Mouse (Mus musculus) forebrain, embryonic 15.5 days (tissue): Measurements from ENCODE around the gene Nr3c2. TPM values are rescaled to one million over a fixed set of nuclear protein-coding genes. Genes with fewer than 3 reads are reported as not detected.

Experiments used
- ATAC-seq: fragments of 200-750 bp; cut with Nextera tagmentation; replicated peaks from 2 replicates; pipeline ENCODE4 v1.8.0; 2017; ENCODE audit warnings: mild to moderate bottlenecking, moderate TSS enrichment, moderate library complexity
- H3K27ac ChIP-seq: fragments of 300-500 bp; sonication (generic); replicated peaks from 2 replicates; pipeline ENCODE4 v1.5.1; 2015; ENCODE audit warnings: mild to moderate bottlenecking, inconsistent platforms
- H3K27me3 ChIP-seq: fragments of 300-500 bp; sonication (generic); 2 replicates; pipeline ENCODE4 v1.6.1; 2015; ENCODE audit warnings: inconsistent platforms
- H3K36me3 ChIP-seq: fragments of 300-500 bp; sonication (generic); 2 replicates; pipeline ENCODE4 v1.6.1; 2015; ENCODE audit warnings: mild to moderate bottlenecking, inconsistent platforms
- H3K4me1 ChIP-seq: fragments of 300-500 bp; sonication (generic); 2 replicates; pipeline ENCODE4 v1.6.1; 2015; ENCODE audit warnings: inconsistent platforms
- H3K4me2 ChIP-seq: fragments of 300-500 bp; sonication (generic); replicated peaks from 2 replicates; pipeline ENCODE4 v1.6.1; 2015; ENCODE audit warnings: mild to moderate bottlenecking, inconsistent platforms
- H3K4me3 ChIP-seq: fragments of 300-500 bp; sonication (generic); 2 replicates; pipeline ENCODE4 v1.5.1; 2015; ENCODE audit warnings: mild to moderate bottlenecking, inconsistent platforms
- H3K9ac ChIP-seq: fragments of 300-500 bp; sonication (generic); replicated peaks from 2 replicates; pipeline ENCODE4 v1.6.1; 2015; ENCODE audit warnings: mild to moderate bottlenecking, inconsistent platforms
- H3K9me3 ChIP-seq: fragments of 300-500 bp; sonication (generic); 2 replicates; pipeline ENCODE4 v1.6.1; 2016; ENCODE audit warnings: inconsistent platforms
- WGBS: fragments of 180-500 bp; shearing (Covaris S2); methylation state at CpG from one replicate; pipeline ENCODE4 v1.1.7; 2015; ENCODE audit warnings: mixed read lengths; 5-methylcytosine and 5-hydroxymethylcytosine counted together
- polyA plus RNA-seq: library from polyadenylated mRNA; unstranded; fragments of >200 nt; fragmentation: Nextera tagmentation; extraction: Ambion mirVana; gene quantifications from 2 replicates; pipeline ENCODE4 v1.2.1, GENCODE M21; 2015

Nr3c2 gene
- polyA plus RNA-seq, 1 experiment from 2014 or later, result 2.4 TPM

DNA sequence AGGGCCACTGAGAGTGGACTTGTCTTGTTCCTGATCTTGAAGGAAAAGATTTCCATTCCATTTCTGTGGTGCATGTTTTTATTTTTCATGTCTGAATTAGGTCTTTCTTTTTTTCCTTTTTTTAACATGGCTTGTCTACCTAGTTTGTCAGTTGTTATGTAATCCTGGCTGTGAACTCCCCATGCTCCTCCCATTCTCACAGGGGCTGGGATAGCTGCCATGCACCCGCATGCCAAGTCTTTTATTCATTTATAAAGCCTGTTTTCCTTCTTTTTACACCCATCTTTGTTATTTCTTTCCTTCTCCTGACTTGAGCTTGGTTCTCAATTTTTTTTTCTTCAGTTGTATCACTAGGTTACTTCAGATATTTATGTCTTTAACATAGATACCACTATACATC, 337.5 kb downstream of the Nr3c2 start:
- no peak overlapping the region for H3K9ac ChIP-seq
- H3K9me3 ChIP-seq, result no peaks in the 10 kb centered on the region
- no peak overlapping the region for H3K27ac ChIP-seq
- H3K4me3 ChIP-seq, result no peak overlapping the region
- no peak for ATAC-seq
- H3K4me1 ChIP-seq, result peaks cover 2% of the 10 kb centered on the region
- H3K36me3 ChIP-seq, result no peaks in the 10 kb centered on the region
- 48% methylated on average over 1 of the region's 1 CpGs for WGBS
- H3K4me2 ChIP-seq, result no peak overlapping the region
- no peaks in the 10 kb centered on the region for H3K27me3 ChIP-seq

DNA sequence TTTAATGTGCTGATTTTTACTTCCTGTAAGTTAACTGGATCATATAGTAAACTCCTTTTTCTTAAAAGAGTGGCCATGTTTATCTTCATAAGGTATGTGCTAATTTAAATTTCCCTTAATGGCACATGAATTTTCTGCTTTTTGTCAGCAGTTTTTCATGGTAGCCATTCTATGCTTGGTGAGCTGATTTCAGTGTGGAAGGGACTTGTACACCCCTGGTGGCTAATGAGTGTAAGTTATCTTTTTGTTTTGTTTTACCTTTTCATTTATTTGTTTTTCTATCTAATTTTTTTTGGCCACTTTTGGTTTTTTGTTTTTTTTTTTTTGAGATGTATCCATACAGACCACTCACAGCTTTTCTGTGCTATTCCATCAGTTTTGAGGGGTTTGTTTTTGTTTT, 340.2 kb downstream of the Nr3c2 start:
- Histone ChIP-seq H3K9me3 (no peaks in the 10 kb centered on the region), H3K36me3 (no peaks in the 10 kb centered on the region), H3K27me3 (no peaks in the 10 kb centered on the region), H3K4me3 (no peak overlapping the region), H3K9ac (no peak overlapping the region), H3K4me2 (no peak overlapping the region), H3K4me1 (no peaks in the 10 kb centered on the region), H3K27ac (no peak overlapping the region)
- ATAC-seq, result no peak

DNA sequence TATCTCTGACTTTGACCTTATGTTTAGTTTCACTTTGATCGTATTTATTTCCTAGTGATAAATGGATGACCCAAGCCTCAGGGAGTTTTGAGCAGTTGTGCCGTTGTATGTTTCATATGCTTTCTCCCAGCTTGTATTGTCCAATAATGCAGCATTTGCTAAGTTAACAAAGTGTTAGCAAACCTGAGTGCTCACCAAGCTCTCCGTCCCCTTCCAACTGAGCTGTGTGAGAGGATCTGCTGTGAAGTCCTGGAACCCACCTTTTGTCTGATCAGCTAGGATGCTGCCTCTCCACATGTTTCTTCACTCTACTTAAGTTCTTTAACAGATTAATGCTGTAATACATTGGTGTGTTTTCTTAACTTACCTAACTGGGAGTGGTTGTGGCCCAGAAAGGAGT, 342.1 kb downstream of the Nr3c2 start:
- 94% methylated on average over 3 of the region's 3 CpGs for WGBS
- Histone ChIP-seq H3K27ac (no peak overlapping the region), H3K36me3 (no peaks in the 10 kb centered on the region), H3K9me3 (no peaks in the 10 kb centered on the region), H3K27me3 (no peaks in the 10 kb centered on the region), H3K9ac (no peak overlapping the region), H3K4me3 (no peak overlapping the region), H3K4me1 (no peaks in the 10 kb centered on the region), H3K4me2 (no peak overlapping the region)
- ATAC-seq, result no peak

DNA sequence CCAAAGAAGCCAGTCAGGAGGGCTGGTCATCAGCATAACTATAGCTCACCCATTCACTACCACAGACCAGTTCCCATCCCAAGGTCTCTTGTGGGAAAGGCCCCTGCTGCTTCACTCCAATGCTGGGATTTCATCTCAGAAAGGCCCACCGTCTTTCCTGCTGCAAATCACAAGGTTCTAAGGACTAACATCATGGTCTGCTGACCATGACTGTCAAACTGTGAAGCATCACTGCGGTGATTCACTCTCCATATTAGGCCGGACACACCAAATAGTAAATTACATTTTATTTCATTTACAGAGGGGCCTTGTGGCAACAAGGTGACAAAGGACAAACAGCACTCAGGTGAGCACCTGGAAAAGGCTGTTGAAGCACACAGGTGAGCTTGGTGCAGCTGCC, 350.9 kb downstream of the Nr3c2 start:
- H3K36me3 ChIP-seq, result no peaks in the 10 kb centered on the region
- WGBS, result 88% methylated on average over 3 of the region's 3 CpGs
- no peak for ATAC-seq
- H3K4me3 ChIP-seq, result no peak overlapping the region
- H3K4me1 ChIP-seq, result no peaks in the 10 kb centered on the region
- H3K27ac ChIP-seq, result no peak overlapping the region
- H3K9ac ChIP-seq, result no peak overlapping the region
- H3K27me3 ChIP-seq, result no peaks in the 10 kb centered on the region
- no peaks in the 10 kb centered on the region for H3K9me3 ChIP-seq
- no peak overlapping the region for H3K4me2 ChIP-seq

DNA sequence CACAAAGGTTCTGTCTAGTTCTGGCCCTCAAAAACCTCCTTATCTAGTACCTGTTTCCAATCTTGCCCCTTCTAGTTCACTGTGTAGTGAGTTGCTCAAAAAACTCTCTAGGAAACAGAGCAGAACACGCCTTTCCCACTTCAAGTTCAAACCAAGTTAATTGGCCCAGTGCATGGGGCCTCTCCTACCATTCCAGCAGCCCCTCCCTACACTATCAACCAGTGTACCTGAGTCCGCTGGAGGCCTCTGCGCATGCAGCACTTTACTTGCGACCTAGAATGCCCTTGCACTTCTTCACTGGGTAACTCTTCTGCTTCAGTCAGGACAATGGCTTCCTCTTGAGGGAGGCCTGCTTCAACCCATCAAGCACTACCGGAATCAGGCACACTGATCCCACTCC, 351.9 kb downstream of the Nr3c2 start:
- H3K27ac ChIP-seq, result no peak overlapping the region
- H3K4me3 ChIP-seq, result no peak overlapping the region
- H3K27me3 ChIP-seq, result no peaks in the 10 kb centered on the region
- H3K36me3 ChIP-seq, result no peaks in the 10 kb centered on the region
- H3K9me3 ChIP-seq, result no peaks in the 10 kb centered on the region
- no peak for ATAC-seq
- WGBS, result 90% methylated on average over 5 of the region's 5 CpGs
- H3K4me1 ChIP-seq, result 0 out of 2 replicates have a peak, but pooled peaks cover 1% of the 10 kb centered on the region
- no peak overlapping the region for H3K9ac ChIP-seq
- H3K4me2 ChIP-seq, result no peak overlapping the region

DNA sequence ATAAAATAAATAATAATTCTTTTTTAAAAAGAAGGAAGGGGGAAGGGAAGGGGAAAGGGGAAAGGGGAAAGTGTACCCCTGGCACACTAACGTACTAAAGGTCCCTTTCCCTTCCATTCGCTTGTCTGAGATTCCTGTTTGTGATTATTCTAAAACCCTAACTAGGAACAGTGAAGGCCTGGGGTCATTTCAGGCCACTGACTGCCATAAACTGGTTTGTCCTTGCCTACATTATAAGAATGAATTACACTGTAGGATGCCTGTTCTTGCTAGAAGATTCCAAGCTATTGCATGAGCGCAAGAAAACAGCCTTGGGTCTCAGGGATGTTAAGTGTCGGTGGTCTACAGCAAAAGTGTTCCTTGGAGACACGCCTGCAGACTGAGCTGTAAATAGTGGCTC, 355.2 kb downstream of the Nr3c2 start:
- Histone ChIP-seq H3K27ac (no peak overlapping the region), H3K4me3 (no peak overlapping the region), H3K27me3 (no peaks in the 10 kb centered on the region), H3K36me3 (no peaks in the 10 kb centered on the region), H3K4me2 (no peak overlapping the region), H3K9ac (no peak overlapping the region), H3K4me1 (0 out of 2 replicates have a peak, but pooled peaks cover 5% of the 10 kb centered on the region), H3K9me3 (no peaks in the 10 kb centered on the region)
- ATAC-seq, result no peak
- WGBS, result 79% methylated on average over 5 of the region's 5 CpGs

DNA sequence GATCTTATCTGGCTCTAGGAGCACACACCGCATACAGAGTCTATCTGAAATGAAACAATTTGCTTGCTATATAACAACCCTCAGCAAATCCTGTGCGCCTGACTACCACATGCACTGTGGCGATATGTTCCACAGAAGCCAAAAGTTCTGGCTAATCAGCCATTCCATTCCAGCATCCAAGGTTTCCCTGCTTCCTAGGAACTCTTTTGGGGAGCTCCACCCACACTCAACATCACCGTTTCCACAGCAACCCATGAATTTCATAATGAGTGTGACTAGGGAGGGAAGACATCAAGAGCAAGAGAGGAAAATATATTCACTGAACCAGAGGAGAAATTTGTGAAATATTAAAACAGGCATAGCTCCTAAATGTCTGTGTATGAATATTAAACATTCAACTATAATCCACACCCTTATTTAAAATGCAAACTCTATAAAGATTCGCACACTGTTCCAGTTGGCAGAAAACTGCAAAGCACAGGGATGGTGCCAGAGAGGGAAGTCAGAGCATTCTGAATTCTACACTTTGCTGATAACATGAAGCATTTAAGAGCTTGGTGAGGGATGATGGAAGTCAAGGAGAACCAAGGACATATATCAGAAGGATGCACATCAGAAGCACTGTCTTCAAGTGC, 357.3 kb downstream of the Nr3c2 start:
- H3K9me3 ChIP-seq, result no peaks in the 10 kb centered on the region
- H3K27me3 ChIP-seq, result no peaks in the 10 kb centered on the region
- WGBS, result 75% methylated on average over 5 of the region's 5 CpGs
- peak; percentile 63 for ATAC-seq
- H3K27ac ChIP-seq, result no peak overlapping the region; the same call in 1 of the 2 replicates
- H3K4me3 ChIP-seq, result no peak overlapping the region
- no peak overlapping the region for H3K4me2 ChIP-seq
- H3K4me1 ChIP-seq, result 0 out of 2 replicates have a peak, but pooled peaks cover 5% of the 10 kb centered on the region
- no peak overlapping the region for H3K9ac ChIP-seq
- no peaks in the 10 kb centered on the region for H3K36me3 ChIP-seq

DNA sequence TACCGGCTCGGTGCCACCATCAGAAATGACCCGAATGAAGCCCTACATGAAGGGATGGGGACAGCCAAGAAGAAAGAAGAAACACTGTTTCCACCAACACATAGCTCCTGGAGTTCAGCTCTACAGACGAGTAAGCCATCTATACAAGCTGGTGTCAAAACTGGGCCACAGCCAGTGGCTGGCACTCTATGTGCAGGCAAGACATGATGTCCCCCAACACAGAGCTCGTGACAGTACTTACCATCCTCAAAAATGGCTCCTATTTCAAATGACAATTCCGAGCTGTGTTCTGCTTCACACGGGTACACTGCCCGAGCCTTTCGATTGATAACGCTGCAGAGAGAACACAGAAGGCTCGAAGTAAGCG, 357.8 kb downstream of the Nr3c2 start:
- H3K27ac ChIP-seq, result no peak overlapping the region; the same call in 1 of the 2 replicates
- peak; percentile 38; the same call in 1 of the 2 replicates for ATAC-seq
- no peak overlapping the region for H3K4me2 ChIP-seq
- 0 out of 2 replicates have a peak, but pooled peaks cover 5% of the 10 kb centered on the region for H3K4me1 ChIP-seq
- H3K9me3 ChIP-seq, result no peaks in the 10 kb centered on the region
- H3K36me3 ChIP-seq, result no peaks in the 10 kb centered on the region
- WGBS, result 93% methylated on average over 12 of the region's 12 CpGs
- H3K4me3 ChIP-seq, result no peak overlapping the region
- no peaks in the 10 kb centered on the region for H3K27me3 ChIP-seq
- H3K9ac ChIP-seq, result no peak overlapping the region

DNA sequence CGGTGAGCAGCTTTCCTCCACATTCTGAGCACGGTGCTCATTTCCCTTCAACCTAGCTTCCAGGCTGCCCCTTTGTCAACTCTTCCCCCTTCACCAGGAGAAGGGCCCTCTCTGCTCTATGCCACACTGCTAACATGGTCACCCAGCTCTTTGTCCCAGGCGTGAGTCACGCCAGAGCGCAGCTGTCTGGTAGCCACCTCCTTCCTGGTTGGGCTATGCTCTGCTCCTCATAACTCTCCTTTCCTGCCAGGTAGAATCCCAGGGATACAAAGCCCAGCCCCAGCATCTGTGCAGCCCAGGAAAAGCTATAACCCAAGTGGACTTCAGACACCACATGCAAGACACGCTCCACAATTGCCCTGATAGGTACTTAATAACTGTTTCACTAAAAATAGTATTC, 362.0 kb downstream of the Nr3c2 start:
- H3K27ac ChIP-seq, result no peak overlapping the region
- H3K9ac ChIP-seq, result no peak overlapping the region
- H3K27me3 ChIP-seq, result no peaks in the 10 kb centered on the region
- no peak overlapping the region for H3K4me2 ChIP-seq
- WGBS, result 91% methylated on average over 6 of the region's 6 CpGs
- no peak for ATAC-seq
- no peaks in the 10 kb centered on the region for H3K9me3 ChIP-seq
- no peak overlapping the region for H3K4me3 ChIP-seq
- 0 out of 2 replicates have a peak, but pooled peaks cover 3% of the 10 kb centered on the region for H3K4me1 ChIP-seq
- H3K36me3 ChIP-seq, result no peaks in the 10 kb centered on the region

DNA sequence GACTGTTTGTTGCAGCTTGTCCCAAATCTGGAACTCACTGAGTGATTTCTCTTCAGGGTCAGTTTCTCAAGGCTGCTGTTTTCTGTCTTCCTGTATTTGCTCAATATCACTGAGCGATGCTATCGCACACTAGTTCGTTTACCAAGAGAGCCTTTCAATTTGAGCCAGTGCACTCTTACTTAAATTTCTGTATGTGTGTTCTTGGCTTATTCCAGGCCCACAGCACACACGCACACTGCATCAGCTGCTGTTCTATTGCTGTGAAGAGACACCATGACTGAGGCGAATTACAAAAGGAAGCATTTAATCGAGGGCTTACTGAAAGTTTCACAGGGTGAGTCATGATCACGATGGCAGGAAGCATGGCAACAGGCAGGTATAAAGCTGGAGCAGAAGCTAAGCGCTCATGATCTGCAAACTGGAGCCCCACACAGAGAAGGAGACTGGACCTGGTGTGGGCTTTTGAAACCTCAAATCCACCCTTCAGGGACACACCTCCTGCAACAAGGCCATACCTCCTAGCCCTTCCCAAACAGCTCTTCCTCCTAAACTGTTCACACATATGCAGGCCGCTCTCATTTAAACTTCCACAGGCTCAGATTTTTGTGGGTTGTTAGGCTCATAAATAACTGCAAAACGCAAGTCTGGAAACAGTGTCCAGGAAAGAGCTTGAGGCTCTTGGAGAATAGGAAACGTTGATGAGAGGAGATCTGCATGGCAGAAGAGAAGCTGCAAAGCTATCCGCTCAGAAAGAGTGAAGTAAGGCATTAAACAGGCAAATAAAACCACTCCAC, 363.2 kb downstream of the Nr3c2 start:
- WGBS, result 90% methylated on average over 12 of the region's 12 CpGs

DNA sequence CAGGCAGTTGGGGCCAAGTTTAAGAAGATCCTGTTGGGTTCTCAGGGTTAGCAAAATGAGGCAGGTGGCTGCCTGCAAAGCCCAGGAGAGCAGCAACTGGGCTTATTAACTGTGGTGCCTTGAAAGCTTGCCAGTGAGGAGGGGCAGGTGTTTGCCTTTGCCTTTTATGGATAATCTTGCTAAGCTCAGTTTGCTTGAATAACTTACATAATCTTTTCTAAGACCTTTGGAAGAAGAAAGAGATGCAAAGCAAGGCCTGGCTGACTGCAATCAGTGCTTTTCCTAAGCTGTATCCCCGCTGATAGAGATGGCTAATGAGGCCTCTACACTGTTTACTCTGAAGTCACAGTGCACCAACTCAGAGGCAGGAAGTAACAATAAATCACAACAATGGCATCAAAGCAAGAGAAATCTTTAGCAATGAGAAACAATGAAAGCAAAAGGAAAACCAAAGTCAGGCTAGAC, 368.7 kb downstream of the Nr3c2 start:
- Histone ChIP-seq H3K9ac (no peak overlapping the region), H3K4me1 (no peaks in the 10 kb centered on the region), H3K27ac (no peak overlapping the region), H3K4me3 (no peak overlapping the region), H3K27me3 (no peaks in the 10 kb centered on the region), H3K4me2 (no peak overlapping the region), H3K36me3 (no peaks in the 10 kb centered on the region), H3K9me3 (no peaks in the 10 kb centered on the region)
- no peak for ATAC-seq
- WGBS, result 24% methylated on average over 1 of the region's 1 CpGs

More for the DNA sequence above, 363.2 kb downstream of the Nr3c2 start:
- no peak for ATAC-seq
- Histone ChIP-seq H3K27me3 (no peaks in the 10 kb centered on the region), H3K4me3 (no peak overlapping the region), H3K9me3 (no peaks in the 10 kb centered on the region), H3K36me3 (no peaks in the 10 kb centered on the region), H3K27ac (no peak overlapping the region), H3K4me2 (no peak overlapping the region), H3K4me1 (no peaks in the 10 kb centered on the region), H3K9ac (no peak overlapping the region)

DNA sequence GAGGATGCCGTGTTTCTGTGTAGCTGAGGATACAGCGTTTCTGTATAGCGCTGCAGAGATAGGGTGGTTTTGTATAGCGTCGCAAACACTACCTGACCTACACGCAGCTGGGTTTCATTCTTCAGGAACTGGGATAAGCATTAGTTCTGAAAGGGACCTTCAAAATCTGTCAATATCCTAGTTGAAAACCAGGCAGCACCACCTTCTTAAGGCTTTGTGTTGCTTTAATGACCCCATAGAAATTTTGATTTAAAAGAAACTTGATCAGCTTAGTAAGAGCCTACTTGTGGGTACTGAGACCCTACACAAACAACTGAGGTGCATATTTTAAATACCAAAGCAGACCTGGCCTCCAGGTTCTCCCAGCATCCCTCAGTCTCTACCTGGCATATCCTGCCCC, 372.9 kb downstream of the Nr3c2 start:
- ATAC-seq, result no peak
- no peaks in the 10 kb centered on the region for H3K9me3 ChIP-seq
- WGBS, result 76% methylated on average over 6 of the region's 6 CpGs

More for the DNA sequence above, 372.9 kb downstream of the Nr3c2 start:
- H3K27me3 ChIP-seq, result no peaks in the 10 kb centered on the region
- no peak overlapping the region for H3K4me3 ChIP-seq
- H3K36me3 ChIP-seq, result no peaks in the 10 kb centered on the region
- no peak overlapping the region for H3K9ac ChIP-seq
- H3K27ac ChIP-seq, result no peak overlapping the region
- H3K4me2 ChIP-seq, result no peak overlapping the region
- no peaks in the 10 kb centered on the region for H3K4me1 ChIP-seq
